Mouse (Mus musculus): ENCODE measurements around the gene Ugt1a8.

DNA sequence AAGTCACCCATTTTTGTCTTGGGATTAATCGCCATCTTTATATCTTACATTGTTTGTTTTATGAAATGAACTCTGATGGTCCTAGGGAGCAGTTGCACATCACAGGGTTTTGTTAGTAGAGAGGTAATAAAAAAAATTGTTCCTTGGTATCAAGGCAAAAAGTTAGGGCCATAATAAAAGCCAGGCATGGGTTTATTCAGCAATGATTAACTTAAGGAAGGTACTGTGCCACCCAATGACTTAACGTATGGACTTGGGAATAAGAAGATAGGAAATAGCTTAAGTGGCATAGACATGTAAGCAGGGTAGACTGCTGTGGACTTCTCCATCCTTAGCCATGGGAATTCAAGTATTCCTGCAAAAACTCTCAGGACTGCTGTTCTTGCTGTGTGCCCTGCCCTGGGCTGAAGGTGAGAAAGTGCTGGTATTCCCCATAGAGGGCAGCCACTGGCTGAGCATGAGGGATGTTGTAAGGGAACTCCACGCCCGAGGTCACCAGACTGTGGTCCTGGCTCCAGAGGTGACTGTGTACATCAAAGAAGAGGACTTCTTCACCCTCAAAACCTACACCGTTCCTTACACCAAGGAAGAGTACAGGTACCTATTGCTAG lies 98.8 kb downstream of the Ugt1a8 start:
- TF ChIP-seq POLR2A (IDR thresholded peaks at IDR 0.05; ENCODE audit: borderline replicate concordance, low read depth, low read length), result no peak
- no peak for TF ChIP-seq CTCF (IDR thresholded peaks at IDR 0.05; ENCODE audit: low read depth, low read length)

Data from bone marrow macrophage, adult 2 months (primary cell).